Comparison of ENCODE assay signal across 19 mouse cellular contexts in genomic region chr16:37562961-37563360, GRCm38 (mm10). TPM values are rescaled to one million over a fixed set of nuclear protein-coding genes. Genes with fewer than 3 reads are reported as not detected.
"Had no signal": no experiment of that assay in that cellular context is flagged by ENCODE, and none has a peak within 500 bp of the region (broad histone marks: within the 10 kb centered on the region; RNA-seq: fewer than 3 reads in every experiment).

No protein-coding gene starts in this region.

- H3K4me2 ChIP-seq: limb, embryonic 12.5 days; liver, embryonic 13.5 days; lung, embryonic 15.5 days; neural tube, embryonic 12.5 days; stomach, embryonic 15.5 days had no signal

- H3K4me3 ChIP-seq: limb, embryonic 12.5 days; liver, embryonic 13.5 days; lung, embryonic 15.5 days; megakaryocyte, embryonic 14.5 days; neural tube, embryonic 12.5 days; stomach, embryonic 15.5 days had no signal

- DNase-seq: kidney, adult 11 months; kidney, adult 9 months; kidney, postnatal 36 days; liver; liver, embryonic 13.5 days; liver, postnatal 0 days; lung, postnatal 14 days; midbrain, embryonic 14.5 days; thymus, postnatal 36 days had no signal

- H3K27me3 ChIP-seq: limb, embryonic 12.5 days; liver, embryonic 13.5 days; lung, embryonic 15.5 days; megakaryocyte, embryonic 14.5 days; neural tube, embryonic 12.5 days; stomach, embryonic 15.5 days had no signal

- H3K4me1 ChIP-seq: limb, embryonic 12.5 days; lung, embryonic 15.5 days; megakaryocyte, embryonic 14.5 days; neural tube, embryonic 12.5 days; stomach, embryonic 15.5 days had no signal

- ATAC-seq: liver, postnatal 0 days had no signal

- H3K9me3 ChIP-seq: limb, embryonic 12.5 days; liver, embryonic 13.5 days; lung, embryonic 15.5 days; megakaryocyte, embryonic 14.5 days; neural tube, embryonic 12.5 days; stomach, embryonic 15.5 days had no signal

- H3K36me3 ChIP-seq: stomach, embryonic 15.5 days had no signal

- H3K27ac ChIP-seq: kidney, postnatal 0 days; limb, embryonic 12.5 days; liver, embryonic 13.5 days; lung, embryonic 15.5 days; macrophage; neural tube, embryonic 12.5 days; stomach, embryonic 15.5 days had no signal

- H3K9ac ChIP-seq: limb, embryonic 12.5 days; liver, embryonic 13.5 days; liver, postnatal 0 days; lung, embryonic 15.5 days; neural tube, embryonic 12.5 days; stomach, embryonic 15.5 days had no signal

RNA-seq across cellular contexts. Expression of gene Hgd, which starts 17.0 kb away (rescaled TPM):
- total RNA-seq: layer of hippocampus, adult 18-20 months; monocyte, adult 5-6 weeks; neutrophil, adult 5-6 weeks had no signal
- polyA plus RNA-seq: macrophage; neural tube, embryonic 12.5 days had no signal
